Mouse (Mus musculus): Measurements from ENCODE around the gene Zfp536.
"Not testable (repeated sequence)": the region's sequence is repeated elsewhere in the genome, so short reads cannot be mapped to it uniquely, and the experiment has no call there.

Gene Zfp536

DNA sequence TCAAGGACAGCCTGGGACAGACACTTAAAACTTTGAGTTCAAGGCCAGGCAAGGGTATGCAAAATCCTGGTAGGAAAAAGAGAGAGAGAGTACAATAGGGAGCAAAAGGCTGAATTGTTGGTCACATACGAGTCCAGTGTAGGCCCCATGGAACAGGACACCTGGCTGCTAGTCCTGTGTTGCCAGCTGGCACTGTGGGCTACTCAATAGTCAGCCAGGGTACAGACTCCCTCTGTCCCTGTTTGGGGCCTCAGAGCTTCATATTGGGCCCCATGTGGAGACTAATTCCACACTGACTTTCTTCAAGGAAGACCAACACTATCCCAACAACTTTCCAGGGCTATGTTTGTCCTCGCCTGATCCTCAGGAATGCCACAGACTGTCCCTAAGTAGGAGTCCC, 87.1 kb downstream of the Zfp536 start:
- no peak for DNase-seq

DNA sequence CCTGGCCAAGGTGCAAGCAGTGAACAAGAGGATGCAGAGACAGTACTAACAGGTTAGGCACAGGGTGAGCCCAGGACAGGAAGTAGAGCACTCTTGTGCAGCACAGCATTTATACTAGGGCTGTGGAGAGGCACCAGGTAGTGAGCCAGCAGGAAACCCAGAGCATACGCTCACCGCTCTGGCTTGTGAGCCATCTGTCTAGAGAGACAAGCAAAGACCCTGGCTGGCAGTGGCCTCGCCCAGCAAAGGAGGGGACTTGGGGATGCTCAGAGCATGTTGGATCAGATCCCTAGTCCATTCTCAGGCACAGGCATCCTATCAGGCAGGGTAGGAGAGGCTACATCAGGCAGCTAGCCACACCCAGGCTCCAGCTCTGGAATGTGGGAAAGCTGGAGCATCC, 88.2 kb downstream of the Zfp536 start:
- no peak for DNase-seq

DNA sequence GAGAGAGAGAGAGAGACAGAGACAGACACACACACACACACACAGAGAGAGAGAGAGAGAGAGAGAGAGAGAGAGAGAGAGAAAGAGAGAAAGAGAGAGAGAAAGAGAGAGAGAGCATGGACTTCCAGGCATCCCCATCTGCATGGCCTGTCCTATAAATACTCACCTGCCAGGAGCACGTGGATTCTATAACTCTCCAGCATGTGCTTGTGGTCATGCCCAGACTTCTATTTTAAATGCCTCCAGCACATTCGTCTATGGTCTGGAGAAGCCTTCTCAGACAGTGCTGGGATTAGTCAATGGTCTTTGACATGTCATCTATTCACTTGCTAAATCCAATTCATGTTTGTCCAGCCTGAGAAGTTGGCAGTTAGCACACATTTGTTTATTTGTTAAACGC, 92.1 kb downstream of the Zfp536 start:
- no peak for DNase-seq

DNA sequence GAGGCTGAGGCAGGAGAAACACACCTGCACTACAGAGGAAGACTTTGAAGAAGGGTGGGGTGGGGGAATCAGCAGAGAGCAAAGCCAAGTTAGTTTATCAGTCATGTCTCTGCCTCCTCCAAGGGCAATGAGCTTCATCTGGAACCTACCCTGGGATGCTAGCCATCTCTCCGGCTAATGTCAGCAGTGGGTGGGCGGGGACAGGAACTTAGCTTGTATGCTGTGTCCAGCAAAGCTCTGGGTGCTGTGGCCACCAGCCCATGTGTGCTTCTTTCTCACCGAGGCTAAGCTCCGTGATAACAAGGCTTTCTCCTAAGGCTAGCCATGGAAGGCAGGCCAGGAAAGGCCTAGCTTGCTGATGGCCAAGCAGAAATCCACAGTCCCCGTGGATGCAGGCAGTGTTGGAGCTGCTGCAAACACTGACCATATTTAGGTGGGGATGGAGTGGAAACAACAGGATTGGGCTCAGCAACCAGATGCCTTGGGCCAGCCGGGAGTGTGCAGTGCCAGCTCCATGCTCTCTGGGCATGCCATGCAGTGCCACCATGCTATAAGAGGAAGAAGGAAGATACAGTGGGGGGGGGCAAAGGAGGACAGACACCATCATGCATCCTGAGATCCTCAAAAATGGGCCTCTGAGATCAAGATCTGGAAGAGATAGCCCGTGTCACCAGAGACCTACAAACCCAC, 109.6 kb downstream of the Zfp536 start:
- DNase-seq, result no peak

DNA sequence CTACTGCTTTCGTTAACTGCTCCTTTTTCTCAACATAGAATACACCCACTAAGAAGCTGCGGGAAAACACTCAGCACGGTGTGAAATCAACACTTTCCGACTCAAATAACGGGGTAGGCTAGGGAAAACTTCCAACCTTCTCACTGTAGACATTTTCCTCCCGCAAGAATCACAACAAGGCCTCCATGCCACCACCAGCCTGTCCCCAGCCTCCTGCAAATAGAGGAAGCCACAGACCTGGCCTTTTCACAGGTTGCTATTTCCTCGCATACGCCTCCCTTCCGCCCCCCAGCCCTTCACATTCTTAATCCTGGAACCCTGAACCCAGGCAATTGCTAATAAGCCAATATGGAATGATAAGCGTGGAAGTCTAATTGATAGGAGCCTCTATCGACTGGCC, 124.8 kb downstream of the Zfp536 start:
- no peak for DNase-seq

DNA sequence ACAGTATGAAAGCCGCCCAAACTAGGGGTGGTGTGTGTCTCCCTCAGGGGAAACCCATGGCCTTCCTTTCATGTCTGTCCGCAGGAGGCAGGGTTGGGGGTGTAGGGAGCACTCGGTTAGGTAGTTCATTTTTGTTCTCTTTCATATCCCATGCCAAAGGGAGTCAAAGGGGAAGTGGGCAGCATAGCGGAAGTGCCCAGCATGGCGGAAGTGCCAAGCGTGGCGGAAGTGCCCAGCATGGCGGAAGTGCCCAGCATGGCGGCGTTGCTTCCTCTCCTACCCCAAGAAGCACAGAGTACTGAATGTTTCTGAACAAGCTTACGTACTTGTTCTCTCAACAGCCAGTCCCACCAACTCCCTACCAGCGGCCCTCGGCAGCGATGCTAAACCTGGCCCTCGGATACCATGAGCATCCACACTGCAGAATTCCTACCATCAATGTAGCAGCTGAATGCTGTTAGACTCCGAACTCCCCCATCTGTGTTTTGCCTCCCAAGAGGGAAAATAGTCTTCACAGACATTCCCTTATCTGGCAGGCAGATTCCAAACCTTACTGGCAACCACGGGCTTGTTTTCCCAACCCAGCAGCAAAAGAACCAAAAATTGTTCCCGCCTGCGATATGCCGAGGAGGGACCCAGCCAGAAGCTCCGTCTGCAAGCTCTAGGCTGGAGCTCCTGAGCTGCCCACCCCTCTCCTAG, 125.4 kb downstream of the Zfp536 start:
- no peak for DNase-seq

DNA sequence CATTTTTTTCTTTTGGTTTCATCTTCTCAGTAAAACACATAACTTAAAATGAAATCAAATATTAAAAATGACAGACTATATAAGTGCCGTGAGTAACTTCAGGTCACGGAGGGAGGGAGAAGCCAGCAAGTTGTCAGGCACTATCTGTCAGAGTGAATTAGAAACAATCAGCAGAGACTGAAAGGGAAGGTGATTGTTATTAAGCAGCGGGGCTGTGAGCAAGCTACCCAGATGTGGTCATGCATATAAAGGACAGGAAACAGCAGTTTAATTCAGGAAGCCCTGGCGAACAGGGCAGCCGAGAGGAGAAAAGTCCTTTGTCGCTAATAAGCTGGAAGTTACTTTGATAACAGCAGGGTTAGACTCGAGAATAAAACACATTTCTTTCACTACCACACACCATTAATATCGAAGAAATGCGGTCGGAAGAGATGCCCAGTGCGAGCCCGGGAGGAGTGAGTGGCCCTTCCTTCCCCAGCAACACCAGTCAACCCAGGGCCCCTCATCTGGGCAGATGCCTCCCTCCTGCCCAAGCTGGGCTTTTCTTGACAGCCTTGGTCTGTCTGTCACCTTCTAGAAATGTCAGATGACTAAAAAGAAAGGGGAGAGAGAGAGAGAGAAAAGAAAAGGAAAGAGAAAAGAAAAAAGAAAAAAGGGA, 133.6 kb downstream of the Zfp536 start:
- DNase-seq, result no peak

GRCm38 (mm10) chr7:37634812-37635211, 138.6 kb downstream of the Zfp536 start:
- no peak for DNase-seq

DNA sequence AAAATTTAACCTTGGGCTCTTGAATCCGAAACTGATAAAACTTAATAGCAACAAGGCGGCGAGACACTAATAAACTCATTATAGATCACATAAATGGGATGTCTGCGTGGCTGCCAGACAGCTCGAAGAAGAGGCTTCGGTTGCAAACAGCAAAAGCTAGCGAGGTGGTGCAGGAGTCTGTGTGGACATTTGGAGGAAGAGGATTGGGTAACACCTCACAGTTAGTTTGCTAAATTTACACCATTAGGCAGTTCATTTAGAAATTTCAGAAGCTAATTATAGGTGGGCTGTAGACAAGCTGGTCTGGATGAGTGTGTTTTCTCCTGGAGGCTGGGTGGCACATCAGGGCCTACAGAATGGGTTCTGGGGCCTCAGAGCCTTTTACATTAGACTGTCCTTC, 143.0 kb downstream of the Zfp536 start:
- DNase-seq, result no peak

GRCm38 (mm10) chr7:37627897-37628510, 145.4 kb downstream of the Zfp536 start:
- no peak for DNase-seq

DNA sequence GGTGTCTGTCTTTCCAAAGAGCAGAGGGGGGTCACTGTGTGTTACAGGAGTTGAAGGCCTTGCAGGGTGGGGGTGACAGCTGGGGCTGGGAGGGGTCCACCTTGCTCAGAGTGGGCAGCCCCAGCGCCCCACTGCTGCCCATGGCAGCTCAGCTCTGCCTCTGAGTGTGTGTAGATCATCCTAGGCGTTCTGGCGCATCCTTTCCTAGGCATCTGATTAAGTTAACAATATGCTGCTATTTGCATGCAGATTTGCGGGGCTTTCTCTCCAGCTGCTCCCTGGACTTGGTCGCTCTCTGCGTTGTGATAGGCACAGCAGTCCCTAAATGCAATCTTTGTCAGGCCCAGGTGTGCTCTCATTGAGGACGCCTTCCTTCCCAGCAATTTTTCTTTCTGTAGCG, 147.7 kb downstream of the Zfp536 start:
- DNase-seq, result no peak

GRCm38 (mm10) chr7:37624759-37625340, 148.6 kb downstream of the Zfp536 start:
- no peak for DNase-seq

DNA sequence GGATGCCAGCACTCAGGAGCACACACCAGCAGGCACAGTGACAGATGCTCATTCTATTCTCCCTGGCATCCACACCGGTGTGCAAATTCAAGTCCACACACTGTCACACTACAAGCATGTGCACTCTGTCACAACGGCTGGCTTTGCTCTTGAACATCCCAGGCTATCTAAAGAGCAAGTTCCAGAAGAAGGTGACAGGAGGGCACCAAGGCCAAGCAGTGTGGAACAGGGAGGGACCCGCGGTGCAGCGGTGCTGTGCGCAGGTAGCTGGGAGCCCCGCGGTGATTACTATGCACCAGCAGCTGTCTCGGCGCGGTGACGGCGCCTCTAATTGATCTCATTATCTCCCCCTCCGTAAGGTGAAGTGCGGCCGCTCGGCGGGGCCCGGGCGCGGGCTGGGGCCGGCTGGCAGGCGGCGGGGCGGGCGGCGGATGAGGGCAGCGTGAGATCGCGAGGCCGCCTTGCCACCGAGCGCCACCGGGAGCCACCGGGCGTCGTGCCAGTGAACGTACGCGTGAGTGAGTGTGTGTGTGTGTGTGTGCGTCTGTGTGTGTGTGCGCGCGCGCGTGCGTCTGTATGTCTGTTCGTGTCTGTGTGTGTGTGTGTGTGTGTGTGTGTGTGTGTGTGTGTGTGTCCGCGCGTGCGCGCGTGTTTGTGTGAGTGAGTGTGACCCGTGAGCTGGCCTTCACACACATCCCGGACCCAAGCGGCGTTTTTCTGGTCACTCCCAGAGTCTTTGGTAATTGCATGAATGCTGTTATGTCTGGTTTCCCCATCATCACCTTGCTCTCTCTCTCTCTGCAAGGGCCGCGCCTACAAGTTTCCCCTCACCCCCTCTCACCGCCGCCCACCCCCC, 149.3 kb downstream of the Zfp536 start:
- peak; percentile 40 for DNase-seq

DNA sequence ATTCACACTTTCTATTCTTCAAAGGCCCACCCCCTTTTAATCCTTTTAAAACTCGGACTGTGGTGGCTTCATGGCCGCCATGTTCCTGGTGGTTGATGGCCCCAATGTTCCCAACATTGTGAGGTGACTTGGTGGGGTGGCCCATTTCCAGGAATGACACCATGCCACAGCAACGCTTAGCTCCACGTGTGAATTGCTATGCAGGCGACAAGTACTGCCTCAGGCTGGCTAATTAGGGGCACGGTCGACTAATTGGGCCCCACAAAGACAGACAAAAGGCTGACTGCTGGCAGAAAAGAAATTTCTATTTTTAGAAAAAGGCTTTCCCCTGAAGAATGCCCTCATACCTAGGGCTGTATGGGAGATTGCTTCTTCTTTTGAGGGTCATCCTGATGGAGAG, 154.2 kb downstream of the Zfp536 start:
- DNase-seq, result no peak

- no peak for DNase-seq
Measured at GRCm38 (mm10) chr7:37617880-37618279, 155.6 kb downstream of the Zfp536 start.

- DNase-seq, result no peak
Measured at GRCm38 (mm10) chr7:37615932-37616331, 157.5 kb downstream of the Zfp536 start.

DNA sequence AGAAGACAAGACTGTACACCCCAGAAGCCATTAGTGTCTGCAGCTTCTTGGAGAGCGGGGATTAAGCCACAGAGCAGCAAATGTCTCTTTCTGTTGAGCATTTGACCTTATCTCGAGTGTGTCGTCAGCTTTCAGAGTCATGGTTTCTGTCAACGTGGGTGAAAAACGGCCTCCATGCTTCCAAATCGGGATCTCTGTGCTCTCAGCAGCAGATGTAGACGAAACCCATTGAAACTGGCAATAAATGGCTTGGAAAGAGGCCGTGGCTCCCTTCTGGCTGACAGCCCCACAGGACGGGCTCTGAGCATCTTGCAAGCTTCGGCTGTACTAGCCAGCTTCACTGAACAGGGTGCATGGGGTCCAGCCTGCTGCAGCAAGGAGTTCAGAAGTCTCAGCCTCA, 159.1 kb downstream of the Zfp536 start:
- DNase-seq, result no peak

- no peak for DNase-seq
Measured at GRCm38 (mm10) chr7:37608556-37608955, 164.9 kb downstream of the Zfp536 start.

- DNase-seq, result no peak
Measured at GRCm38 (mm10) chr7:37607906-37608305, 165.5 kb downstream of the Zfp536 start.

- DNase-seq, result no peak
Measured at GRCm38 (mm10) chr7:37606472-37606871, 167.0 kb downstream of the Zfp536 start.

GRCm38 (mm10) chr7:37603525-37603909, 169.9 kb downstream of the Zfp536 start:
- not testable (repeated sequence) for DNase-seq

DNA sequence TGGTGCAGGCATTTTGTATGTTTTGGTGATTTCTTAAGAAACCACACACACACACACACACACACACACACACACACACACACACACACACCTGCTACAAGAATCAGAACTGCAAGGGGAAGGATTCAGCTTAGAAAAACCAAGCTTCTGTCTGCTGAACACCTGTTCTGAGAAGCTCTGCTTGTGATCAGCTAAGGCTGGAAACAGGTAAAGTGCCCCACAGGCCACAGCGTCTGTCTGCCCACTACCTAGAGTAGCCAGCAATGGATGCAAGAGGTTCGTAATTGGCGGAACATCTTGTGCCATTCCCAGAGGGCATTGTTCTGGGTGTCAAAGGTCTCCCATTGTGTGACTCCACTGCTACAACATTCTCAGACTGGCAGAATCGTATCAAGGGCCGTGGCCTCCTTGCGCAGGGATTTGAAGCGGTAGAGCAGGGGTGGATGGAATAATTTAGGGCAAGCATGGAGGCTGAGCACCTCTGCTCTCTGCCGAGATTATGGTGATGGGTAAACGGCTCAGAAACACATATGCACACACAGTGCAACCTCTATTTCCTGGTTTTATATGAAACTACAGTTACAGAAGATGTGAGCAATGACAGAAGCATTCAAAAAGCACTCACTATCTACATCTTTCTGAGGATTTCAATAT, 170.4 kb downstream of the Zfp536 start:
- DNase-seq, result no peak

Data from thymus, postnatal 4 days (tissue).